ENCODE assay signal across 20 mouse cellular contexts in the genomic region with DNA sequence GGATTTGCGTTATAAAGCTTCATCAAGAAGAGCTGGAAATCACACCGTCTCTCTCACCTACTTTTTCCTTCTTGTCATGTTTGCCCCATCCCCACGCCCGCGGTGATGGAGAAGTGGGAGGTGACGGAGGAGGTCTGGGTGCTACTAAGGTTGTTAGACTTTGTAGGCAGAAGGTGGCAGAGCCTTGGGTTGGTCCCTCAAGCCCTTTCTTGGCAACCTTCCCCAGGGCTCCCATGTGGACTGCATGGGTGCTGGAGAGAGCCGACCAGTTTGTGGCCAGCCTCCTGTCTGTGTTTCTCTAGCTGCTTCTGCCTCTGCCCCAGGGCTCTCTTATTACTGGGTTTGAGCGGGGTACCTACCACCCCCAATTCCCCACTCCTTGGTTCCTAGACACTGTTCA. TPM values are rescaled to one million over a fixed set of nuclear protein-coding genes. Genes with fewer than 3 reads are reported as not detected.
"Had no signal": no experiment of that assay in that cellular context is flagged by ENCODE, and none has a peak within 500 bp of the region (broad histone marks: within the 10 kb centered on the region; RNA-seq: fewer than 3 reads in every experiment).

No protein-coding gene starts in this region.

- DNase-seq: lung, embryonic 14.5 days; lung, postnatal 10 days; lung, postnatal 4 days; midbrain, embryonic 14.5 days; retina, postnatal 1 day; right cerebral cortex, adult 18-20 months; right cerebral cortex, postnatal 25 days; right cerebral cortex, postnatal 4 days; spleen, adult 18-20 months; thymus, adult 18-20 months; thymus, postnatal 14 days; thymus, postnatal 36 days had no signal

- H3K4me3 ChIP-seq: midbrain, embryonic 10.5 days; midbrain, embryonic 12.5 days; myocyte; neural tube, embryonic 13.5 days; neural tube, embryonic 15.5 days had no signal

- ATAC-seq: midbrain, embryonic 16.5 days had no signal

- H3K27ac ChIP-seq: midbrain, embryonic 10.5 days; midbrain, embryonic 12.5 days; neural tube, embryonic 13.5 days; neural tube, embryonic 15.5 days had no signal

RNA-seq across cellular contexts. Expression of a gene that starts 17.6 kb away (rescaled TPM):
- polyA plus RNA-seq: myocyte; stomach, embryonic 16.5 days; thymus, postnatal 0 days had no signal
